Mouse (Mus musculus): ENCODE data around the gene Glp2r. TPM values are rescaled to one million over a fixed set of nuclear protein-coding genes. Genes with fewer than 3 reads are reported as not detected.

Glp2r gene
- polyA plus RNA-seq, 1 experiment: not detected

GRCm38 (mm10) chr11:67628522-67628921, 142.4 kb downstream of the Glp2r start:
- Histone ChIP-seq H3K27ac (ENCODE audit: insufficient read depth, low read length) (no peak overlapping the region), H3K4me3 (ENCODE audit: insufficient read depth, low read length) (no peak overlapping the region)
- TF ChIP-seq POLR2A (IDR thresholded peaks at IDR 0.05; ENCODE audit: low read depth, low read length): no peak
- no peak for TF ChIP-seq CTCF (IDR thresholded peaks at IDR 0.05; ENCODE audit: borderline replicate concordance, insufficient read depth, low read length)

GRCm38 (mm10) chr11:67627179-67627578, 143.8 kb downstream of the Glp2r start:
- TF ChIP-seq POLR2A (IDR thresholded peaks at IDR 0.05; ENCODE audit: low read depth, low read length) (no peak), CTCF (IDR thresholded peaks at IDR 0.05; ENCODE audit: borderline replicate concordance, insufficient read depth, low read length) (no peak)
- Histone ChIP-seq H3K4me3 (ENCODE audit: insufficient read depth, low read length) (no peak overlapping the region), H3K4me1 (ENCODE audit: control insufficient read depth, insufficient read depth, low read length) (no peaks in the 10 kb centered on the region), H3K27ac (ENCODE audit: insufficient read depth, low read length) (no peak overlapping the region)

More at GRCm38 (mm10) chr11:67628522-67628921, 142.4 kb downstream of the Glp2r start:
- no peaks in the 10 kb centered on the region for H3K4me1 ChIP-seq (ENCODE audit: control insufficient read depth, insufficient read depth, low read length)

- H3K27ac ChIP-seq (ENCODE audit: insufficient read depth, low read length): no peak overlapping the region
- no peak overlapping the region for H3K4me3 ChIP-seq (ENCODE audit: insufficient read depth, low read length)
- H3K4me1 ChIP-seq (ENCODE audit: control insufficient read depth, insufficient read depth, low read length): no peaks in the 10 kb centered on the region
- TF ChIP-seq CTCF (IDR thresholded peaks at IDR 0.05; ENCODE audit: borderline replicate concordance, insufficient read depth, low read length): no peak
- no peak for TF ChIP-seq POLR2A (IDR thresholded peaks at IDR 0.05; ENCODE audit: low read depth, low read length)
These were observed 148.6 kb downstream of the Glp2r start for GRCm38 (mm10) chr11:67622340-67622739.

- no peak overlapping the region for H3K4me3 ChIP-seq (ENCODE audit: insufficient read depth, low read length)
- no peaks in the 10 kb centered on the region for H3K4me1 ChIP-seq (ENCODE audit: control insufficient read depth, insufficient read depth, low read length)
- H3K27ac ChIP-seq (ENCODE audit: insufficient read depth, low read length): no peak overlapping the region
- no peak for TF ChIP-seq CTCF (IDR thresholded peaks at IDR 0.05; ENCODE audit: borderline replicate concordance, insufficient read depth, low read length)
- no peak for TF ChIP-seq POLR2A (IDR thresholded peaks at IDR 0.05; ENCODE audit: low read depth, low read length)
These were observed 154.3 kb downstream of the Glp2r start for GRCm38 (mm10) chr11:67616557-67617239.

GRCm38 (mm10) chr11:67612158-67612839, 158.7 kb downstream of the Glp2r start:
- Histone ChIP-seq H3K4me1 (ENCODE audit: control insufficient read depth, insufficient read depth, low read length) (no peaks in the 10 kb centered on the region), H3K27ac (ENCODE audit: insufficient read depth, low read length) (no peak overlapping the region), H3K4me3 (ENCODE audit: insufficient read depth, low read length) (no peak overlapping the region)
- TF ChIP-seq POLR2A (IDR thresholded peaks at IDR 0.05; ENCODE audit: low read depth, low read length) (no peak), CTCF (IDR thresholded peaks at IDR 0.05; ENCODE audit: borderline replicate concordance, insufficient read depth, low read length) (no peak)

Other genes with a start within 250 kb of the Glp2r start
- gene Rcvrn, start 75.8 kb downstream of the Glp2r start, polyA plus RNA-seq (2011; ENCODE audit: insufficient read length, low read depth, missing spikeins): not detected in 2 replicates
- not detected in 2 replicates for gene Gsg1l2, start 3.5 kb upstream of the Glp2r start, polyA plus RNA-seq (2011; ENCODE audit: insufficient read length, low read depth, missing spikeins)
- not detected in 2 replicates for gene Dhrs7c, start 27.0 kb upstream of the Glp2r start, polyA plus RNA-seq (2011; ENCODE audit: insufficient read length, low read depth, missing spikeins)
- gene Usp43, start 151.0 kb upstream of the Glp2r start, polyA plus RNA-seq (2011; ENCODE audit: insufficient read length, low read depth, missing spikeins): not detected in 2 replicates
- not detected in 2 replicates for gene Cfap52, start 194.5 kb upstream of the Glp2r start, polyA plus RNA-seq (2011; ENCODE audit: insufficient read length, low read depth, missing spikeins)
- gene Stx8, start 195.0 kb upstream of the Glp2r start, polyA plus RNA-seq (2011; ENCODE audit: insufficient read length, low read depth, missing spikeins): 43.9 and 51.4 TPM in 2 replicates